Mouse (Mus musculus) spleen, adult 2 months (tissue): ENCODE data around the gene Sobp. TPM values are rescaled to one million over a fixed set of nuclear protein-coding genes. Genes with fewer than 3 reads are reported as not detected.

Source experiments
- DNase-seq, 2 experiments: peaks; one replicate each; pipeline versions ENCODE4 v3.0.0 to v3.0.0-alpha.2; 2012 to 2021; ENCODE audit warnings: low spot score in 2 of 2, low read depth in 1 of 2
- H3K27ac ChIP-seq: fragments of 200-500 bp; 2 replicates; pipeline ENCODE4 v1.5.1; 2012; ENCODE audit warnings: low read length, inconsistent platforms; ENCODE audit not compliant: insufficient read depth
- H3K27me3 ChIP-seq: fragments of 200-500 bp; 2 replicates; pipeline ENCODE4 v1.6.1; 2012; ENCODE audit warnings: mild to moderate bottlenecking, moderate library complexity, low read length, inconsistent platforms; ENCODE audit not compliant: control insufficient read depth, insufficient read depth
- H3K36me3 ChIP-seq: fragments of 200-500 bp; 2 replicates; pipeline ENCODE4 v1.6.1; 2012; ENCODE audit warnings: mild to moderate bottlenecking, low read length, inconsistent platforms; ENCODE audit not compliant: control insufficient read depth, insufficient read depth
- H3K4me1 ChIP-seq: fragments of 200-500 bp; 2 replicates; pipeline ENCODE4 v1.6.1; 2011; ENCODE audit warnings: inconsistent platforms; ENCODE audit not compliant: control insufficient read depth, insufficient read depth, insufficient read length
- H3K4me3 ChIP-seq: fragments of 200-500 bp; 2 replicates; pipeline ENCODE4 v1.5.1; 2011; ENCODE audit warnings: mild to moderate bottlenecking, inconsistent platforms; ENCODE audit not compliant: insufficient read depth, insufficient read length; ENCODE audit errors: extremely low read depth
- CTCF ChIP-seq: fragments of 200-500 bp; IDR thresholded peaks from 2 replicates; pipeline ENCODE4 v1.5.1; 2011; ENCODE audit warnings: mild to moderate bottlenecking, inconsistent platforms; ENCODE audit not compliant: insufficient read depth, insufficient read length, insufficient replicate concordance; ENCODE audit errors: extremely low read depth
- POLR2A ChIP-seq: fragments of 200-500 bp; IDR thresholded peaks from 2 replicates; pipeline ENCODE4 v1.6.1; 2011; ENCODE audit warnings: low read depth, low read length, inconsistent platforms
- WGBS: fragments of 180-500 bp; shearing (Covaris S2); methylation state at CpG from one replicate; pipeline ENCODE4 v1.1.7; 2018; 5-methylcytosine and 5-hydroxymethylcytosine counted together
- polyA plus RNA-seq: library from polyadenylated mRNA; depleted of rRNA; stranded (reverse); fragments of >200 nt; gene quantifications from 2 replicates; pipeline ENCODE4 v1.2.3, GENCODE M21; 2012; rRNA removed

The Sobp gene
- polyA plus RNA-seq, result 0.02 and 0.04 TPM in 2 replicates

- TF ChIP-seq POLR2A (no peak), CTCF (no peak)
- Histone ChIP-seq H3K4me1 (0 out of 2 replicates have a peak, but pooled peaks cover 3% of the 10 kb centered on the region), H3K27ac (no peak within 1 kb of the TSS), H3K36me3 (no peaks in the 10 kb centered on the region), H3K27me3 (peaks cover 24% of the 10 kb centered on the region), H3K4me3 (peak within 1 kb of the TSS; percentile 48; the same call in 1 of the 2 replicates)
- no peak for DNase-seq
- WGBS, result 1% methylated on average over 69 of the region's 91 CpGs
These were observed at the start of gene Sobp, which contains the start of gene 9030612E09Rik for GRCm38 (mm10) chr10:43174326-43175155. TSS of gene Sobp (minus strand) at chr10:43174530. TSS of gene 9030612E09Rik (plus strand) at chr10:43174704.

- no peak overlapping the region for H3K4me3 ChIP-seq
- no peaks in the 10 kb centered on the region; the same call in 1 of the 2 replicates for H3K4me1 ChIP-seq
- TF ChIP-seq POLR2A (no peak), CTCF (no peak)
- no peak for DNase-seq
- H3K27me3 ChIP-seq, result no peaks in the 10 kb centered on the region
- 92% methylated on average over 2 of the region's 2 CpGs for WGBS
- no peaks in the 10 kb centered on the region for H3K36me3 ChIP-seq
- no peak overlapping the region for H3K27ac ChIP-seq
These were observed 49.1 kb upstream of the Sobp start for GRCm38 (mm10) chr10:43223391-43223790.

GRCm38 (mm10) chr10:43221659-43222058, 47.3 kb upstream of the Sobp start:
- 0% methylated on average over 25 of the region's 25 CpGs for WGBS
- Histone ChIP-seq H3K4me1 (no peaks in the 10 kb centered on the region; the same call in 1 of the 2 replicates), H3K36me3 (no peaks in the 10 kb centered on the region), H3K27ac (peak overlapping the region; percentile 27), H3K27me3 (no peaks in the 10 kb centered on the region), H3K4me3 (peak overlapping the region; percentile 66)
- DNase-seq, result peak in 1 of 2 experiments; percentile 15
- no peak for TF ChIP-seq POLR2A
- no peak for TF ChIP-seq CTCF

- under 1% methylated on average over 50 of the region's 50 CpGs for WGBS
- peak; percentile 82 to 92 for DNase-seq
These were observed 46.7 kb upstream of the Sobp start, which contains the start of gene Pdss2 for GRCm38 (mm10) chr10:43220910-43221625. TSS of gene Pdss2 (plus strand) at chr10:43221486.

GRCm38 (mm10) chr10:43220479-43220878, 46.1 kb upstream of the Sobp start:
- Histone ChIP-seq H3K27ac (no peak overlapping the region), H3K4me1 (no peaks in the 10 kb centered on the region; the same call in 1 of the 2 replicates), H3K4me3 (peak overlapping the region; percentile 66), H3K36me3 (no peaks in the 10 kb centered on the region), H3K27me3 (no peaks in the 10 kb centered on the region)
- DNase-seq, result no peak
- TF ChIP-seq POLR2A, result no peak
- no peak for TF ChIP-seq CTCF
- 12% methylated on average over 7 of the region's 7 CpGs for WGBS

More at GRCm38 (mm10) chr10:43220910-43221625, 46.7 kb upstream of the Sobp start, which contains the start of gene Pdss2:
- H3K4me1 ChIP-seq, result no peaks in the 10 kb centered on the region; the same call in 1 of the 2 replicates
- no peaks in the 10 kb centered on the region for H3K36me3 ChIP-seq
- peak within 1 kb of the TSS; percentile 78 for H3K27ac ChIP-seq
- peak within 1 kb of the TSS; percentile 66 for H3K4me3 ChIP-seq
- no peaks in the 10 kb centered on the region for H3K27me3 ChIP-seq
- peak; percentile 98 for TF ChIP-seq POLR2A
- no peak for TF ChIP-seq CTCF

- Histone ChIP-seq H3K4me1 (no peaks in the 10 kb centered on the region; the same call in 1 of the 2 replicates), H3K27ac (no peak overlapping the region), H3K27me3 (no peaks in the 10 kb centered on the region), H3K4me3 (no peak overlapping the region), H3K36me3 (no peaks in the 10 kb centered on the region)
- WGBS, result 91% methylated on average over 13 of the region's 13 CpGs
- TF ChIP-seq CTCF (no peak), POLR2A (no peak)
- no peak for DNase-seq
These were observed 43.1 kb upstream of the Sobp start for GRCm38 (mm10) chr10:43217361-43217900.
